In the genomic region with DNA sequence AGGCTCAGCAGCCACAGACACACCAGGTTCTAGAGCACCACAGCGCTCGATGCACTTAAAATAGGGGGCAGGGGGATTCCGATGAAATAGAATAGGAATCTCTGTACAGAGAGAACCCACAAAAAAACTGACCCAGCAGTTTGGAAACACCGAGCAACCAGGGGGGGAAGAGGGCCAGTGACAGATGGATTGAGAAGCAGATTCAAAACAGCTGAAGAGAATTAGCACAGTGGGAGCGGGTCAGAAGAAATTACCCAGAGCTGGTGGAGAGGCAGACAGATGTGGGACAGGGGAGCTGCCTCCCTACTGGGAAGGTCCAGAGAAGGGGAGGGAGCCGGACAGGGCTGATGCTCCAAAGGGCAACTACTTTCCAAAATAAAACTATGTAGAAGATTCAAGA, we compare ENCODE assay signal across 32 mouse cellular contexts. TPM values are rescaled to one million over a fixed set of nuclear protein-coding genes. Genes with fewer than 3 reads are reported as not detected.
"Had no signal": no experiment of that assay in that cellular context is flagged by ENCODE, and none has a peak within 500 bp of the region (broad histone marks: within the 10 kb centered on the region; RNA-seq: fewer than 3 reads in every experiment).

No protein-coding gene starts in this region.

- H3K4me2 ChIP-seq: heart, embryonic 11.5 days; heart, embryonic 13.5 days; heart, embryonic 15.5 days; hindbrain, embryonic 13.5 days; hindbrain, embryonic 15.5 days; kidney, embryonic 15.5 days; limb, embryonic 12.5 days; limb, embryonic 15.5 days; liver, embryonic 12.5 days had no signal

- DNase-seq: gastrocnemius, postnatal 14 days; gastrocnemius, postnatal 36 days; heart, adult 11 months; heart, adult 2 months; heart, postnatal 14 days; heart, postnatal 36 days; kidney, adult 11 months; kidney, adult 2 months; kidney, adult 9 months; kidney, postnatal 14 days; kidney, postnatal 36 days; layer of hippocampus, adult 9-11 months; layer of hippocampus, postnatal 36 days; left cerebral cortex, postnatal 4 days had no signal

- H3K36me3 ChIP-seq: heart, embryonic 13.5 days; heart, embryonic 15.5 days; hindbrain, embryonic 13.5 days; hindbrain, embryonic 15.5 days; kidney, embryonic 15.5 days; limb, embryonic 12.5 days; limb, embryonic 15.5 days; liver, embryonic 12.5 days had no signal

- H3K27me3 ChIP-seq: hindbrain, embryonic 15.5 days had no signal

- H3K9me3 ChIP-seq: heart, embryonic 13.5 days; heart, embryonic 15.5 days; hindbrain, embryonic 13.5 days; hindbrain, embryonic 15.5 days; kidney, embryonic 15.5 days; limb, embryonic 12.5 days; limb, embryonic 15.5 days; liver, embryonic 12.5 days had no signal

- H3K4me1 ChIP-seq: liver, embryonic 12.5 days had no signal

- H3K27ac ChIP-seq: heart, adult 2 months; heart, embryonic 13.5 days; heart, embryonic 15.5 days; hindbrain, embryonic 13.5 days; hindbrain, embryonic 15.5 days; hindbrain, postnatal 0 days; kidney, embryonic 15.5 days; limb, embryonic 12.5 days; limb, embryonic 15.5 days; liver, embryonic 12.5 days; liver, embryonic 14.5 days had no signal

- H3K4me3 ChIP-seq: heart, adult 2 months; heart, embryonic 13.5 days; heart, embryonic 15.5 days; hindbrain, embryonic 13.5 days; hindbrain, embryonic 15.5 days; kidney, embryonic 15.5 days; limb, embryonic 12.5 days; limb, embryonic 15.5 days; liver, embryonic 12.5 days had no signal

- ATAC-seq: hindbrain, postnatal 0 days; intestine, embryonic 16.5 days; liver, embryonic 12.5 days had no signal

- H3K9ac ChIP-seq: heart, embryonic 13.5 days; heart, embryonic 15.5 days; hindbrain, embryonic 13.5 days; hindbrain, embryonic 15.5 days; kidney, embryonic 15.5 days; limb, embryonic 12.5 days; limb, embryonic 15.5 days; liver, embryonic 12.5 days; liver, embryonic 14.5 days had no signal

RNA-seq across cellular contexts. Expression of a gene that starts 26.0 kb away (rescaled TPM):
- polyA plus RNA-seq: heart, adult 2 months; heart, embryonic 11.5 days; heart, embryonic 13.5 days; heart, embryonic 15.5 days; heart, postnatal 0 days; intestine, embryonic 14.5 days; intestine, embryonic 16.5 days; kidney, adult 2 months; kidney, embryonic 15.5 days; large intestine, adult 2 months; liver, adult 2 months; liver, embryonic 12.5 days had no signal

RNA-seq across cellular contexts. Expression of a gene that starts 58.9 kb away (rescaled TPM):
- polyA plus RNA-seq: gonadal fat pad, adult 2 months; heart, adult 2 months; heart, embryonic 11.5 days; heart, embryonic 13.5 days; heart, embryonic 15.5 days; heart, postnatal 0 days; hindbrain, embryonic 11.5 days; hindbrain, embryonic 13.5 days; hindbrain, embryonic 15.5 days; hindbrain, postnatal 0 days; intestine, embryonic 14.5 days; intestine, embryonic 16.5 days; kidney, adult 2 months; kidney, embryonic 15.5 days; large intestine, adult 2 months; liver, adult 2 months; liver, embryonic 12.5 days; liver, embryonic 14.5 days had no signal
